Mouse (Mus musculus): ENCODE measurements at regions not wholly inside any gene's neighbourhood (a gene's known extent, or its start where the extent isn't known, plus 50 kb on each side); places are given as distances from the start of the nearest gene placed in this dataset.
A peak's percentile ranks its signal among the peaks of the same experiment; 100 is the strongest.

- no peak for DNase-seq (ENCODE audit: low read depth in 3 of 3, low spot score in 3 of 3)
- no peak for TF ChIP-seq CTCF (IDR thresholded peaks at IDR 0.05; ENCODE audit: low read depth)
- TF ChIP-seq EP300 (IDR thresholded peaks at IDR 0.05; ENCODE audit: low read depth), result no peak
- Histone ChIP-seq H3K9ac (replicated peaks) (no peak overlapping the region), H3K27ac (no peak overlapping the region), H3K9me3 (ENCODE audit: control insufficient read depth, low read length) (no peaks in the 10 kb centered on the region), H3K36me3 (replicated peaks; ENCODE audit: control insufficient read depth, insufficient read depth, low read depth) (no peaks in the 10 kb centered on the region), H3K4me2 (ENCODE audit: low read depth) (no peak overlapping the region), H3K4me1 (replicated peaks; ENCODE audit: control insufficient read depth in 2 of 2, insufficient read depth in 2 of 2, low read length in 1 of 2) (no peaks in the 10 kb centered on the region), H3K4me3 (ENCODE audit: insufficient read depth in 1 of 2, low read depth in 2 of 2, low read length in 2 of 2) (no peak overlapping the region), H3K27me3 (ENCODE audit: control insufficient read depth, insufficient read depth, low read length) (no peaks in the 10 kb centered on the region)
- no peak for ATAC-seq (ENCODE audit: insufficient read depth)
Measured at GRCm38 (mm10) chr14:104175122-104175521, 292.7 kb downstream of the Pou4f1 start.

GRCm38 (mm10) chr14:104146841-104147240 is 302.6 kb upstream of the Ednrb start:
- ATAC-seq (ENCODE audit: insufficient read depth) (no peak), DNase-seq (ENCODE audit: low read depth in 3 of 3, low spot score in 3 of 3) (no peak)
- Histone ChIP-seq H3K4me1 (replicated peaks; ENCODE audit: control insufficient read depth in 2 of 2, insufficient read depth in 2 of 2, low read length in 1 of 2) (no peaks in the 10 kb centered on the region), H3K36me3 (replicated peaks; ENCODE audit: control insufficient read depth, insufficient read depth, low read depth) (no peaks in the 10 kb centered on the region), H3K9ac (replicated peaks) (no peak overlapping the region), H3K9me3 (ENCODE audit: control insufficient read depth, low read length) (no peaks in the 10 kb centered on the region), H3K27ac (no peak overlapping the region), H3K4me3 (ENCODE audit: insufficient read depth in 1 of 2, low read depth in 2 of 2, low read length in 2 of 2) (no peak overlapping the region), H3K4me2 (ENCODE audit: low read depth) (no peak overlapping the region), H3K27me3 (ENCODE audit: control insufficient read depth, insufficient read depth, low read length) (no peaks in the 10 kb centered on the region)
- TF ChIP-seq CTCF (IDR thresholded peaks at IDR 0.05; ENCODE audit: low read depth) (0 out of 2 replicates have a peak, but pooled peaks have one; percentile 14), EP300 (IDR thresholded peaks at IDR 0.05; ENCODE audit: low read depth) (no peak)
- 44% methylated on average over 5 of the region's 5 CpGs for WGBS (ENCODE audit: insufficient replicate concordance)

GRCm38 (mm10) chr14:104145395-104145794 is 301.2 kb upstream of the Ednrb start:
- no peak overlapping the region for H3K9ac ChIP-seq (replicated peaks)
- no peak for DNase-seq (ENCODE audit: low read depth in 3 of 3, low spot score in 3 of 3)
- no peaks in the 10 kb centered on the region for H3K36me3 ChIP-seq (replicated peaks; ENCODE audit: control insufficient read depth, insufficient read depth, low read depth)
- no peak overlapping the region for H3K4me2 ChIP-seq (ENCODE audit: low read depth)
- H3K9me3 ChIP-seq (ENCODE audit: control insufficient read depth, low read length), result no peaks in the 10 kb centered on the region
- 41% methylated on average over 5 of the region's 5 CpGs for WGBS (ENCODE audit: insufficient replicate concordance)
- no peaks in the 10 kb centered on the region for H3K4me1 ChIP-seq (replicated peaks; ENCODE audit: control insufficient read depth in 2 of 2, insufficient read depth in 2 of 2, low read length in 1 of 2)
- no peak overlapping the region for H3K4me3 ChIP-seq (ENCODE audit: insufficient read depth in 1 of 2, low read depth in 2 of 2, low read length in 2 of 2)
- no peak overlapping the region for H3K27ac ChIP-seq
- ATAC-seq (ENCODE audit: insufficient read depth), result no peak
- TF ChIP-seq CTCF (IDR thresholded peaks at IDR 0.05; ENCODE audit: low read depth) (no peak), EP300 (IDR thresholded peaks at IDR 0.05; ENCODE audit: low read depth) (no peak)
- no peaks in the 10 kb centered on the region for H3K27me3 ChIP-seq (ENCODE audit: control insufficient read depth, insufficient read depth, low read length)

- Histone ChIP-seq H3K36me3 (replicated peaks; ENCODE audit: control insufficient read depth, insufficient read depth, low read depth) (no peaks in the 10 kb centered on the region), H3K27ac (no peak overlapping the region), H3K27me3 (ENCODE audit: control insufficient read depth, insufficient read depth, low read length) (no peaks in the 10 kb centered on the region), H3K9ac (replicated peaks) (no peak overlapping the region), H3K4me1 (replicated peaks; ENCODE audit: control insufficient read depth in 2 of 2, insufficient read depth in 2 of 2, low read length in 1 of 2) (no peaks in the 10 kb centered on the region), H3K4me2 (ENCODE audit: low read depth) (no peak overlapping the region), H3K4me3 (ENCODE audit: insufficient read depth in 1 of 2, low read depth in 2 of 2, low read length in 2 of 2) (no peak overlapping the region), H3K9me3 (ENCODE audit: control insufficient read depth, low read length) (no peaks in the 10 kb centered on the region)
- DNase-seq (ENCODE audit: low read depth in 3 of 3, low spot score in 3 of 3), result no peak
- WGBS (ENCODE audit: insufficient replicate concordance), result 62% methylated on average over 14 of the region's 14 CpGs
- ATAC-seq (ENCODE audit: insufficient read depth), result no peak
- TF ChIP-seq CTCF (IDR thresholded peaks at IDR 0.05; ENCODE audit: low read depth), result no peak
- TF ChIP-seq EP300 (IDR thresholded peaks at IDR 0.05; ENCODE audit: low read depth), result no peak
Measured at GRCm38 (mm10) chr14:104114986-104115951, 271.1 kb upstream of the Ednrb start.

DNA sequence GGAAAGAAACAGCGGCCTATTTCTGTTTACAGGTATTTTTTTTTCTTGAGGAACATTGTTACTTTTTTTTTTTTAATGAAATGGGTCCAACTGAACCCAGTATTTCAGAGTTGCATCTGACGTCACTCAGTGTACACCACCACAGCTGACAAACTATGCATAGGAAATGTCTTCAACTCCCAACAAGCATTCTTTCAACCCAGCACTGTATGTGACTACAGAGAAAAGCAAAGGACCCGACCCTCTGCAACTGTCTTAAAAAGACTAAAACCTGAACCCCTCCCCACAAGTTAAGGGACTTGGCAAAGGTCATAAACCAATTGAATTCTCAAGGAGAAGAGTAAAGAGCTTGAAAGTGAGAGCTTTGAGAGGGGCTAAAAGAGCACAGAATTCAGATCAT is 270.0 kb upstream of the Ednrb start:
- DNase-seq (ENCODE audit: low read depth in 3 of 3, low spot score in 3 of 3) (no peak), ATAC-seq (ENCODE audit: insufficient read depth) (no peak)
- TF ChIP-seq CTCF (IDR thresholded peaks at IDR 0.05; ENCODE audit: low read depth) (no peak), EP300 (IDR thresholded peaks at IDR 0.05; ENCODE audit: low read depth) (no peak)
- H3K27me3 ChIP-seq (ENCODE audit: control insufficient read depth, insufficient read depth, low read length), result no peaks in the 10 kb centered on the region
- H3K4me2 ChIP-seq (ENCODE audit: low read depth), result no peak overlapping the region
- H3K27ac ChIP-seq, result no peak overlapping the region
- no peaks in the 10 kb centered on the region for H3K4me1 ChIP-seq (replicated peaks; ENCODE audit: control insufficient read depth in 2 of 2, insufficient read depth in 2 of 2, low read length in 1 of 2)
- no peaks in the 10 kb centered on the region for H3K36me3 ChIP-seq (replicated peaks; ENCODE audit: control insufficient read depth, insufficient read depth, low read depth)
- 55% methylated on average over 3 of the region's 3 CpGs for WGBS (ENCODE audit: insufficient replicate concordance)
- H3K9ac ChIP-seq (replicated peaks), result no peak overlapping the region
- H3K4me3 ChIP-seq (ENCODE audit: insufficient read depth in 1 of 2, low read depth in 2 of 2, low read length in 2 of 2), result no peak overlapping the region
- no peaks in the 10 kb centered on the region for H3K9me3 ChIP-seq (ENCODE audit: control insufficient read depth, low read length)
